Mouse (Mus musculus): ENCODE measurements at regions not wholly inside any gene's neighbourhood (a gene's known extent, or its start where the extent isn't known, plus 50 kb on each side); places are given as distances from the start of the nearest gene placed in this dataset.

DNA sequence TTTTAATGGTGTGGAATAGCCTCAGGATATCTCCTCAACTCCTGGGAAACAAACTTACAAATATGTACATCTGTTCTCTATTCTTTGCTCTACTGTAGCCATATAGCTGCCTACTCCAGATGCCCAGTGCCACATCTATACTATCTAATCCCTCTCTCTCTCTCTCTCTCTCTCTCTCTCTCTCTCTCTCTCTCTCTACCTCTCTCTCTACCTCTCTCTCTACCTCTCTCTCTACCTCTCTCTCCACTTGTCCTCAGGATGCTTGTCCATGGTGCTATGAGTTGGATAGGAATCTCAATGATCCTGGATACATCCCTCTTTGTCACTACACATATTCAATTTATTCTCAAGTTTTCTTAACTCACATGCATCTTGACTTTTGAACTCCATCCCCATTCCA lies 119.6 kb downstream of the Cst10 start:
- TF ChIP-seq GATA1 (IDR thresholded peaks at IDR 0.05; ENCODE audit: borderline replicate concordance, low read length) (no peak), FLI1 (IDR thresholded peaks at IDR 0.05; ENCODE audit: low read length) (no peak)

Measured in megakaryocyte, embryonic 14.5 days (primary cell).